Mouse (Mus musculus) hindbrain, embryonic 15.5 days (tissue): Measurements from ENCODE around the gene Cdc27. TPM values are rescaled to one million over a fixed set of nuclear protein-coding genes. Genes with fewer than 3 reads are reported as not detected.

ENCODE experiments used
- ATAC-seq: fragments of 200-750 bp; cut with Nextera tagmentation; 2 replicates; pipeline ENCODE4 v1.8.0; 2017; ENCODE audit warnings: low read depth, moderate number of reproducible peaks, moderate TSS enrichment; ENCODE audit not compliant: low FRiP score
- H3K27ac ChIP-seq: fragments of 300-500 bp; sonication (generic); replicated peaks from 2 replicates; pipeline ENCODE4 v1.5.1; 2015; ENCODE audit warnings: mild to moderate bottlenecking, inconsistent platforms
- H3K27me3 ChIP-seq: fragments of 300-500 bp; sonication (generic); 2 replicates; pipeline ENCODE4 v1.6.1; 2015; ENCODE audit warnings: control low read depth, inconsistent platforms
- H3K36me3 ChIP-seq: fragments of 300-500 bp; sonication (generic); 2 replicates; pipeline ENCODE4 v1.6.1; 2015; ENCODE audit warnings: control low read depth, inconsistent platforms
- H3K4me1 ChIP-seq: fragments of 300-500 bp; sonication (generic); replicated peaks from 2 replicates; pipeline ENCODE4 v1.6.1; 2015; ENCODE audit warnings: control low read depth, inconsistent platforms
- H3K4me2 ChIP-seq: fragments of 300-500 bp; sonication (generic); 2 replicates; pipeline ENCODE4 v1.6.1; 2015; ENCODE audit warnings: moderate library complexity, mild to moderate bottlenecking, inconsistent platforms
- H3K4me3 ChIP-seq: fragments of 300-500 bp; sonication (generic); 2 replicates; pipeline ENCODE4 v1.5.1; 2015; ENCODE audit warnings: mild to moderate bottlenecking, inconsistent platforms
- H3K9ac ChIP-seq: fragments of 300-500 bp; sonication (generic); 2 replicates; pipeline ENCODE4 v1.6.1; 2015; ENCODE audit warnings: inconsistent platforms
- H3K9me3 ChIP-seq: fragments of 300-500 bp; sonication (generic); 2 replicates; pipeline ENCODE4 v1.6.1; 2016; ENCODE audit warnings: control low read depth, inconsistent platforms
- WGBS: fragments of 180-500 bp; shearing (Covaris S2); methylation state at CpG from one replicate; pipeline ENCODE4 v1.1.7; 2015; 5-methylcytosine and 5-hydroxymethylcytosine counted together
- polyA plus RNA-seq: library from polyadenylated mRNA; unstranded; fragments of >200 nt; fragmentation: Nextera tagmentation; extraction: Ambion mirVana; gene quantifications from 2 replicates; pipeline ENCODE4 v1.2.1, GENCODE M21; 2015

Cdc27 gene
- 34.2 and 39.9 TPM in 2 replicates for polyA plus RNA-seq

- WGBS: under 1% methylated on average over 35 of the region's 35 CpGs
- Histone ChIP-seq H3K36me3 (no peaks in the 10 kb centered on the region), H3K27ac (peak within 1 kb of the TSS; percentile 90), H3K4me1 (peaks cover 24% of the 10 kb centered on the region), H3K9ac (peak within 1 kb of the TSS; percentile 100), H3K27me3 (no peaks in the 10 kb centered on the region), H3K4me3 (peak within 1 kb of the TSS; percentile 96), H3K9me3 (no peaks in the 10 kb centered on the region), H3K4me2 (peak within 1 kb of the TSS; percentile 85)
- ATAC-seq: peak; percentile 96
Measured at GRCm38 (mm10) chr11:104550406-104550974, at the start of gene Cdc27, which contains the start of gene Myl4. Gene Cdc27, minus strand, starts transcription at chr11:104550620. Gene Myl4, plus strand, starts transcription at chr11:104550663.

GRCm38 (mm10) chr11:104599265-104599945, 49.0 kb upstream of the Cdc27 start:
- Histone ChIP-seq H3K27me3 (no peaks in the 10 kb centered on the region), H3K4me1 (no peaks in the 10 kb centered on the region), H3K27ac (no peak overlapping the region), H3K9ac (no peak overlapping the region), H3K4me2 (no peak overlapping the region), H3K9me3 (no peaks in the 10 kb centered on the region), H3K36me3 (no peaks in the 10 kb centered on the region), H3K4me3 (no peak overlapping the region)
- no peak for ATAC-seq
- 86% methylated on average over 13 of the region's 13 CpGs for WGBS

GRCm38 (mm10) chr11:104596365-104596764, 45.9 kb upstream of the Cdc27 start:
- H3K36me3 ChIP-seq: no peaks in the 10 kb centered on the region
- 85% methylated on average over 10 of the region's 10 CpGs for WGBS
- H3K9ac ChIP-seq: no peak overlapping the region
- no peak overlapping the region for H3K4me3 ChIP-seq
- H3K27ac ChIP-seq: no peak overlapping the region
- no peak overlapping the region for H3K4me2 ChIP-seq
- no peaks in the 10 kb centered on the region for H3K27me3 ChIP-seq
- no peaks in the 10 kb centered on the region for H3K4me1 ChIP-seq
- ATAC-seq: no peak
- H3K9me3 ChIP-seq: no peaks in the 10 kb centered on the region

GRCm38 (mm10) chr11:104592066-104592835, 41.8 kb upstream of the Cdc27 start:
- Histone ChIP-seq H3K4me2 (no peak overlapping the region), H3K27ac (no peak overlapping the region), H3K4me3 (no peak overlapping the region), H3K9ac (no peak overlapping the region), H3K9me3 (0 out of 2 replicates have a peak, but pooled peaks cover 10% of the 10 kb centered on the region), H3K4me1 (no peaks in the 10 kb centered on the region), H3K36me3 (no peaks in the 10 kb centered on the region), H3K27me3 (no peaks in the 10 kb centered on the region)
- 80% methylated on average over 13 of the region's 13 CpGs for WGBS
- ATAC-seq: no peak

GRCm38 (mm10) chr11:104590148-104590547, 39.7 kb upstream of the Cdc27 start:
- Histone ChIP-seq H3K4me2 (no peak overlapping the region), H3K27me3 (no peaks in the 10 kb centered on the region), H3K27ac (no peak overlapping the region), H3K36me3 (no peaks in the 10 kb centered on the region), H3K4me1 (no peaks in the 10 kb centered on the region), H3K9me3 (0 out of 2 replicates have a peak, but pooled peaks cover 10% of the 10 kb centered on the region), H3K4me3 (no peak overlapping the region), H3K9ac (no peak overlapping the region)
- peak; percentile 61; the same call in 1 of the 2 replicates for ATAC-seq
- 3% methylated on average over 8 of the region's 8 CpGs for WGBS

GRCm38 (mm10) chr11:104589570-104589969, 39.1 kb upstream of the Cdc27 start:
- WGBS: 78% methylated on average over 1 of the region's 1 CpGs
- no peak overlapping the region for H3K4me3 ChIP-seq
- H3K4me2 ChIP-seq: no peak overlapping the region
- no peaks in the 10 kb centered on the region for H3K36me3 ChIP-seq
- no peak for ATAC-seq
- no peak overlapping the region for H3K27ac ChIP-seq
- H3K9ac ChIP-seq: no peak overlapping the region
- 0 out of 2 replicates have a peak, but pooled peaks cover 10% of the 10 kb centered on the region for H3K9me3 ChIP-seq
- H3K27me3 ChIP-seq: no peaks in the 10 kb centered on the region
- no peaks in the 10 kb centered on the region for H3K4me1 ChIP-seq

- no peaks in the 10 kb centered on the region for H3K27me3 ChIP-seq
- 0 out of 2 replicates have a peak, but pooled peaks cover 10% of the 10 kb centered on the region for H3K9me3 ChIP-seq
- ATAC-seq: no peak
- no peak overlapping the region for H3K4me3 ChIP-seq
- WGBS: 92% methylated on average over 2 of the region's 2 CpGs
- H3K4me2 ChIP-seq: no peak overlapping the region
- no peaks in the 10 kb centered on the region for H3K4me1 ChIP-seq
- no peak overlapping the region for H3K27ac ChIP-seq
- H3K36me3 ChIP-seq: no peaks in the 10 kb centered on the region
- H3K9ac ChIP-seq: no peak overlapping the region
Measured at GRCm38 (mm10) chr11:104588513-104588912, 38.1 kb upstream of the Cdc27 start.

- H3K36me3 ChIP-seq: no peaks in the 10 kb centered on the region
- 97% methylated on average over 9 of the region's 9 CpGs for WGBS
- no peak for ATAC-seq
Measured at GRCm38 (mm10) chr11:104587904-104588303, 37.5 kb upstream of the Cdc27 start.

GRCm38 (mm10) chr11:104585495-104585894, 35.1 kb upstream of the Cdc27 start:
- H3K9me3 ChIP-seq: 0 out of 2 replicates have a peak, but pooled peaks cover 10% of the 10 kb centered on the region
- no peaks in the 10 kb centered on the region for H3K36me3 ChIP-seq
- ATAC-seq: no peak
- no peaks in the 10 kb centered on the region for H3K27me3 ChIP-seq
- no peak overlapping the region for H3K27ac ChIP-seq
- 0 out of 2 replicates have a peak, but pooled peaks cover 1% of the 10 kb centered on the region for H3K4me1 ChIP-seq
- H3K9ac ChIP-seq: no peak overlapping the region
- H3K4me2 ChIP-seq: no peak overlapping the region
- 68% methylated on average over 5 of the region's 5 CpGs for WGBS
- no peak overlapping the region for H3K4me3 ChIP-seq

More at GRCm38 (mm10) chr11:104587904-104588303, 37.5 kb upstream of the Cdc27 start:
- Histone ChIP-seq H3K9me3 (0 out of 2 replicates have a peak, but pooled peaks cover 10% of the 10 kb centered on the region), H3K9ac (no peak overlapping the region), H3K4me2 (no peak overlapping the region), H3K27ac (no peak overlapping the region), H3K4me3 (no peak overlapping the region), H3K4me1 (no peaks in the 10 kb centered on the region), H3K27me3 (no peaks in the 10 kb centered on the region)

GRCm38 (mm10) chr11:104582630-104583364, 32.4 kb upstream of the Cdc27 start:
- H3K9ac ChIP-seq: no peak overlapping the region

GRCm38 (mm10) chr11:104582308-104582606, 31.8 kb upstream of the Cdc27 start:
- no peak overlapping the region for H3K9ac ChIP-seq
- H3K36me3 ChIP-seq: no peaks in the 10 kb centered on the region
- H3K9me3 ChIP-seq: no peaks in the 10 kb centered on the region
- 0 out of 2 replicates have a peak, but pooled peaks cover 2% of the 10 kb centered on the region for H3K4me1 ChIP-seq
- no peak overlapping the region for H3K4me3 ChIP-seq
- 92% methylated on average over 2 of the region's 2 CpGs for WGBS
- no peak for ATAC-seq
- H3K4me2 ChIP-seq: no peak overlapping the region
- H3K27ac ChIP-seq: no peak overlapping the region
- H3K27me3 ChIP-seq: no peaks in the 10 kb centered on the region

More at GRCm38 (mm10) chr11:104582630-104583364, 32.4 kb upstream of the Cdc27 start:
- Histone ChIP-seq H3K27ac (no peak overlapping the region), H3K4me3 (no peak overlapping the region), H3K27me3 (no peaks in the 10 kb centered on the region), H3K4me2 (no peak overlapping the region), H3K4me1 (0 out of 2 replicates have a peak, but pooled peaks cover 2% of the 10 kb centered on the region), H3K9me3 (no peaks in the 10 kb centered on the region), H3K36me3 (no peaks in the 10 kb centered on the region)
- ATAC-seq: no peak
- WGBS: 64% methylated on average over 13 of the region's 13 CpGs
